24 mouse cellular contexts compared by ENCODE assay signal in genomic region chr2:142797310-142797709, GRCm38 (mm10).
"Had no signal": no experiment of that assay in that cellular context is flagged by ENCODE, and none has a peak within 500 bp of the region (broad histone marks: within the 10 kb centered on the region; RNA-seq: fewer than 3 reads in every experiment).

No protein-coding gene starts in this region.

- H3K27ac ChIP-seq: kidney, embryonic 15.5 days; layer of hippocampus, adult 2 months; limb, embryonic 12.5 days; limb, embryonic 15.5 days; liver, embryonic 14.5 days; macrophage; midbrain, embryonic 12.5 days; neural tube, embryonic 12.5 days; neural tube, embryonic 15.5 days; stomach, postnatal 0 days had no signal

- H3K4me3 ChIP-seq: kidney, embryonic 15.5 days; layer of hippocampus, adult 2 months; limb, embryonic 12.5 days; limb, embryonic 15.5 days; midbrain, embryonic 12.5 days; neural tube, embryonic 12.5 days; neural tube, embryonic 15.5 days had no signal

- H3K9me3 ChIP-seq: kidney, embryonic 15.5 days; limb, embryonic 12.5 days; limb, embryonic 15.5 days; midbrain, embryonic 12.5 days; neural tube, embryonic 12.5 days; neural tube, embryonic 15.5 days had no signal

- H3K36me3 ChIP-seq: kidney, embryonic 15.5 days; limb, embryonic 12.5 days; limb, embryonic 15.5 days; midbrain, embryonic 12.5 days; neural tube, embryonic 12.5 days; neural tube, embryonic 15.5 days had no signal

- H3K9ac ChIP-seq: kidney, embryonic 15.5 days; limb, embryonic 12.5 days; limb, embryonic 15.5 days; liver, embryonic 14.5 days; liver, postnatal 0 days; lung, embryonic 14.5 days; midbrain, embryonic 12.5 days; neural tube, embryonic 12.5 days; neural tube, embryonic 15.5 days had no signal

- H3K4me2 ChIP-seq: kidney, embryonic 15.5 days; limb, embryonic 12.5 days; limb, embryonic 15.5 days; liver, embryonic 11.5 days; lung, embryonic 14.5 days; midbrain, embryonic 12.5 days; neural tube, embryonic 12.5 days; neural tube, embryonic 15.5 days had no signal

- DNase-seq: kidney, adult 11 months; kidney, postnatal 14 days; layer of hippocampus, postnatal 36 days; left cerebral cortex, postnatal 4 days; liver, postnatal 0 days; lung, embryonic 14.5 days; right cerebral cortex, adult 18-20 months; right cerebral cortex, postnatal 14 days; right cerebral cortex, postnatal 4 days; thymus, adult 2 months; thymus, postnatal 14 days; thymus, postnatal 4 days had no signal

- H3K4me1 ChIP-seq: kidney, embryonic 15.5 days; limb, embryonic 12.5 days; limb, embryonic 15.5 days; midbrain, embryonic 12.5 days; neural tube, embryonic 12.5 days; neural tube, embryonic 15.5 days had no signal

- H3K27me3 ChIP-seq: kidney, embryonic 15.5 days; limb, embryonic 12.5 days; limb, embryonic 15.5 days; midbrain, embryonic 12.5 days; neural tube, embryonic 12.5 days; neural tube, embryonic 15.5 days had no signal

- ATAC-seq: liver, postnatal 0 days; lung, postnatal 0 days had no signal
